Mouse (Mus musculus): ENCODE results near the gene Josd2. TPM values are rescaled to one million over a fixed set of nuclear protein-coding genes. Genes with fewer than 3 reads are reported as not detected.

The Josd2 gene
- total and polyA plus RNA-seq, 3 experiments = 33.9 to 57.7 (median 54.8) TPM

GRCm38 (mm10) chr7:44491391-44491790, 23.6 kb downstream of the Josd2 start:
- TF ChIP-seq SIN3A (IDR thresholded peaks at IDR 0.05; ENCODE audit: low read length) (no peak), MXI1 (IDR thresholded peaks at IDR 0.05; ENCODE audit: low read depth, low read length) (no peak), ETS1 (conservative IDR thresholded peaks at IDR 0.05; ENCODE audit: low read depth, low read length) (no peak), ZNF384 (IDR thresholded peaks at IDR 0.05; ENCODE audit: low read depth, low read length) (no peak)
- Histone ChIP-seq H3K27me3 (replicated peaks) (no peaks in the 10 kb centered on the region), H3K36me3 (replicated peaks in 1 of 2; ENCODE audit: control insufficient read depth in 1 of 2, insufficient read depth in 1 of 2, low read length in 1 of 2) (peaks cover 32 to 79% of the 10 kb centered on the region in 2 experiments), H3K4me2 (ENCODE audit: insufficient read depth, low read depth, poor library complexity, severe bottlenecking) (no peak overlapping the region), H3K27ac (ENCODE audit: insufficient read depth, low read depth) (no peak overlapping the region), H3K4me3 (replicated peaks in 1 of 3; ENCODE audit: low read depth in 2 of 3, low read length in 2 of 3, poor library complexity in 1 of 3) (no peak overlapping the region), H3K79me2 (replicated peaks; ENCODE audit: control insufficient read depth, extremely low read depth, insufficient read depth, poor library complexity, severe bottlenecking) (peaks cover 8% of the 10 kb centered on the region; the same call in 1 of the 2 replicates), H3K9ac (ENCODE audit: insufficient read depth, low read depth) (no peak overlapping the region), H3K4me1 (ENCODE audit: control insufficient read depth in 1 of 2, insufficient read depth in 2 of 2) (peaks cover 0 to 12% of the 10 kb centered on the region in 2 experiments; a peak in 2 of 4 replicates), H3K9me3 (replicated peaks; ENCODE audit: low read length) (no peaks in the 10 kb centered on the region)
- in situ Hi-C loops (cut with MboI; ENCODE audit: low pct_ligation_motif_present, low pct_unique_long_range_greater_than_20kb, low sequenced_read_pairs) (loop anchor here (10.0 kb wide), 1 partner anchor 227 kb away; the partner anchor contains the start of gene Gm15517), dilution Hi-C loops (cut with MboI; ENCODE audit: extremely low pct_ligation_motif_present, extremely low pct_unique_long_range_greater_than_20kb, low sequenced_read_pairs) (no loop called here)
- no peak for DNase-seq (ENCODE audit: extremely low read depth)

- H3K4me2 ChIP-seq (ENCODE audit: insufficient read depth, low read depth, poor library complexity, severe bottlenecking) = no peak overlapping the region
- dilution Hi-C loops (cut with MboI; ENCODE audit: extremely low pct_ligation_motif_present, extremely low pct_unique_long_range_greater_than_20kb, low sequenced_read_pairs) = no loop called here
- H3K9me3 ChIP-seq (replicated peaks; ENCODE audit: low read length) = no peaks in the 10 kb centered on the region
- no peaks in the 10 kb centered on the region for H3K27me3 ChIP-seq (replicated peaks)
- DNase-seq (ENCODE audit: extremely low read depth) = no peak
- peaks cover under 1 to 15% of the 10 kb centered on the region in 2 experiments; a peak in 3 of 4 replicates for H3K4me1 ChIP-seq (ENCODE audit: control insufficient read depth in 1 of 2, insufficient read depth in 2 of 2)
- no peak for TF ChIP-seq POLR2AphosphoS2 (IDR thresholded peaks at IDR 0.05; ENCODE audit: low read depth, low read length)
- no peak for TF ChIP-seq SMC3 (IDR thresholded peaks at IDR 0.05; ENCODE audit: low read depth, low read length)
- TF ChIP-seq POLR2A (IDR thresholded peaks at IDR 0.05; ENCODE audit: low read depth, low read length) = no peak
- TF ChIP-seq MAX (IDR thresholded peaks at IDR 0.05; ENCODE audit: low read length) = no peak
- TF ChIP-seq NELFE (IDR thresholded peaks at IDR 0.05; ENCODE audit: low read depth, low read length) = no peak
- no peak for TF ChIP-seq MXI1 (IDR thresholded peaks at IDR 0.05; ENCODE audit: low read depth, low read length)
- TF ChIP-seq TCF12 (IDR thresholded peaks at IDR 0.05; ENCODE audit: low read depth, low read length) = no peak
- no peak for TF ChIP-seq ETS1 (conservative IDR thresholded peaks at IDR 0.05; ENCODE audit: low read depth, low read length)
- TF ChIP-seq USF1 (IDR thresholded peaks at IDR 0.05; ENCODE audit: low read depth, low read length) = no peak
- no peak for TF ChIP-seq MAFK (IDR thresholded peaks at IDR 0.05; ENCODE audit: insufficient replicate concordance, low read length)
- TF ChIP-seq MYC (IDR thresholded peaks at IDR 0.05; ENCODE audit: low read depth, low read length) = no peak
- no peak for TF ChIP-seq KAT2A (IDR thresholded peaks at IDR 0.05; ENCODE audit: insufficient replicate concordance, low read length)
- no peak for TF ChIP-seq EP300 (IDR thresholded peaks at IDR 0.05; ENCODE audit: low read length)
- no peak for TF ChIP-seq CHD1 (IDR thresholded peaks at IDR 0.05; ENCODE audit: low read depth, low read length)
- no peak for TF ChIP-seq TBP (conservative IDR thresholded peaks at IDR 0.05; ENCODE audit: low read depth, low read length)
- H3K4me3 ChIP-seq (replicated peaks in 1 of 3; ENCODE audit: low read depth in 2 of 3, low read length in 2 of 3, poor library complexity in 1 of 3) = no peak overlapping the region
- peaks cover 32 to 70% of the 10 kb centered on the region in 2 experiments for H3K36me3 ChIP-seq (replicated peaks in 1 of 2; ENCODE audit: control insufficient read depth in 1 of 2, insufficient read depth in 1 of 2, low read length in 1 of 2)
- peaks cover 8% of the 10 kb centered on the region; the same call in 1 of the 2 replicates for H3K79me2 ChIP-seq (replicated peaks; ENCODE audit: control insufficient read depth, extremely low read depth, insufficient read depth, poor library complexity, severe bottlenecking)
- H3K9ac ChIP-seq (ENCODE audit: insufficient read depth, low read depth) = no peak overlapping the region
- H3K27ac ChIP-seq (ENCODE audit: insufficient read depth, low read depth) = no peak overlapping the region
- in situ Hi-C loops (cut with MboI; ENCODE audit: low pct_ligation_motif_present, low pct_unique_long_range_greater_than_20kb, low sequenced_read_pairs) = loop anchor here (10.0 kb wide), 1 partner anchor 227 kb away; the partner anchor contains the start of gene Gm15517
Measured at GRCm38 (mm10) chr7:44492166-44492826, 24.5 kb downstream of the Josd2 start.

Measured in CH12.LX (cell line).